Mouse (Mus musculus): ENCODE measurements around the gene Gdpgp1.

Gdpgp1 gene

DNA sequence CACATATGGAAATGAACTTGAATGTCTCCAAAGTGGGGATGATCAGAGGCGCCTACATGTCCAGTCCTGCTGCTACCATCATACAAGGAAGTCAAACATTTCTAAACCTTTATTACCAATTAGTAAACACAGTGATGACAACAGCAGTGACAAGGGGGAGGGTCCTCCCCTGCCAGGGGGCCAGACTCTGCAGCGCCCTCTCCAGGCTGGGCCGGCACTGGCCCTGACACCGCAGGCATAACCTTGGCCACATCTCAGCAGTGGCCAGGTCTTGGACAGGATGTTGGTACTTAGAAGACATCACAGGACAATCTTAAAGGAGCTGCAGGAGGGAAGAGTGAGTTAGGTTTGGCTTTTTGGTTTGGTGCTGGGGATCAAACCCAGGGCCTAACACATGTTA is 5.6 kb upstream of the Gdpgp1 start:
- DNase-seq: no peak

DNA sequence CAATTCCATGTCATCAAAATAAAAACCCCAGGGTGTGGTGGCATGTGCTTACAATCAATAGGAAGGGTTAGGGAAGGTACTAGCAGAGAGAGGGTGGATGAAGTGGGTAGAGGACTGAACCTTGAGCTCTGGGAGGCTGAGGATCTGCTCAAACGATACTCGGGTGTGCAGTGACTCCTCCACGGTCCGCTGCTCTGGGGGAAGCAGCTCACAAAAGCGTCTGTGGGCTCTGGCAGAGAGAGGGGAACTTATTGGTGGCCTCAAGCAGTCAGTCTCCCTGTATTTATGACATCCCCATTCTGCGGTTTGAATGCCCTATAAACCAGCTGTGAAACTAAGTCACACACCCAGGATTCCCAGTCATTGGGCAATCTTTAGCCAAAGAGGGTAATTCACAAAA is 2.5 kb upstream of the Gdpgp1 start:
- no peak for DNase-seq

- no peak for DNase-seq
These were observed 635 bp upstream of the Gdpgp1 start for GRCm38 (mm10) chr7:80231971-80232488.

GRCm38 (mm10) chr7:80233799-80234198 is 1.1 kb downstream of the Gdpgp1 start:
- DNase-seq: no peak

- DNase-seq: no peak
These were observed 5.9 kb downstream of the Gdpgp1 start for GRCm38 (mm10) chr7:80238542-80238941.

DNA sequence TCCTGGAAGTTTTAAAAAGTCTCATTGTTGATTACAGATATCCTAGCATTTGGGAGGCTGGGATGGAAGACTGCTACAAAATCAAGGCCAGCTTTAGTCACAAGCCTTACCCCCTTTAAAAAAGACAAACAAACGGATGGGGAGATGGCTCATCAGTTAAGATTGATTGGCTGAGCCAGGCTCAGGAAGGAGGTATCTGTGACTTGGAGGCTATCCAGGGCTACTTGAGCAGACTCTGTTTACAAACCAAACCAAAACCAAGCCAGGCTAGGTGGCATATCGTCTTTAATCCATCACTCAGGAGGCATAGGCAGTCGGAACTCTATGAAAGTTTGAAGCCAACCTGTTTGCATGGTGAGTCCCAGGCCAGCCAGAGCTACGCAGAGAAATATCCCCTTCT is 9.0 kb downstream of the Gdpgp1 start:
- DNase-seq: no peak

DNA sequence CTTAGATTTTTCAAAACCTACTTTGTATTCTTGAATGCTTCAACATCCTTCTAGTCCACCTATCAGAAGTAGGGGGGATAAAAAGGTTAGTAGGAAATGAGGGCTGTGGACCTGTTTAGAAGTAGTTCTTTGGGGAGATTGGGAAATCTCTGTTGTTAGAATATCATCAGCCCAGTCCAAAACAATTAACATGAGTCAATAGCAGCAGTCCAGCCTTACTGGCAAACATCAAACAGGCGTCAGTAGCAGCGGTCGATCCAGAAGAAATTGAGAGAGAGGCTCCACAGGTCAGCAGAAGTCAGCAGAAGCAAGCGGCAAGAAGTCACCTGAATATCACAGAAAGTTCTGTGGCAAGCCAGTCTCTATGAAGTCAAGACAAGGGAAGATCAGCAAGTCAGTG is 12.2 kb downstream of the Gdpgp1 start:
- DNase-seq: no peak

DNA sequence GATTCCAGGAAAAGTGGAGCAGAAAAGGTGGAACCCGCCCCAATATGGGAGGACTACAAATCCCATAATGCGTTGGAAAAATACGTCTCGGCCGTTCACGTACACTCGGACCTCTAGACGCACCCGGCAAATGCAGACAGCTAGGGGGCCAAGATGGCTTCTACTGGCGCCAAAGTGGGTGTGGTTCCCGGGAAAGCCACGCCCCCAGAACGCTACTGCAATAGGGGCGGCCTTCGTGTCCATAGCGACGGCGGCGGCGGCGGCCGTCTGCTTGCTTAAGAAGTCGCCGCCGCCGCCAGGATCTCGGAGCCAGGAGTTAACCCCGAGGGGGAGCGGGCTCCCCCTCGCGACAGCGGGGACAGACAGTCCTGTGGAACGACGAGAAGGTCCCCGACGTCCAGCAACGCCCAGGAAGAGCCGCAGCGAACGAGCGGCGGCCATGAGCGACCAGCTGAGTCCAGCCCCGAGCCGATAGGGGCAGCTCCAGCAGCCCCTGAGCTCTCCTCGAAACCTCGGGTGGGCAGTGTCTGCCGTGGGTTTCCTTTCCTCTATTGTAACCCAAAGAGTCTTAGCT is 13.6 kb downstream of the Gdpgp1 start, which contains the start of gene Ttll13:
Gene Ttll13 (plus strand): TSS at position 229 of the 574 bp plus-strand sequence.
- peak; percentile 94 for DNase-seq

GRCm38 (mm10) chr7:80246859-80247258 is 14.2 kb downstream of the Gdpgp1 start:
- no peak for DNase-seq

DNA sequence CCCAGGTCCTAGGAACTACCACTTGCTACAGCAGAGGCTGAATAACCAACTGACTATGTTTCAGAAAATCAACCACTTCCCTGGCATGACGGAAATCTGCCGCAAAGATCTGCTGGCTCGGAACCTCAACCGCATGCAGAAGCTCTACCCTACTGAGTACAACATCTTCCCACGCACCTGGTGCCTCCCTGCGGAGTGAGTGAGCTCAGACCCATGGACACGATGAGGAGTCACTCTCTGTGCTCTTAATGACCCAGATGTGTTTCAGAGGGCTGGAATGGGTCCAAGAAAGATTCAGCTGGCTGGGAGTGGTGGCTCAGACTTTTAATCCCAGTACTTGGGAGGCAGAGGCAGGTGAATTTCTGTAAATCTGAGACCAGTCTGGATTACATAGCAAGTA is 19.8 kb downstream of the Gdpgp1 start:
- DNase-seq: no peak

DNA sequence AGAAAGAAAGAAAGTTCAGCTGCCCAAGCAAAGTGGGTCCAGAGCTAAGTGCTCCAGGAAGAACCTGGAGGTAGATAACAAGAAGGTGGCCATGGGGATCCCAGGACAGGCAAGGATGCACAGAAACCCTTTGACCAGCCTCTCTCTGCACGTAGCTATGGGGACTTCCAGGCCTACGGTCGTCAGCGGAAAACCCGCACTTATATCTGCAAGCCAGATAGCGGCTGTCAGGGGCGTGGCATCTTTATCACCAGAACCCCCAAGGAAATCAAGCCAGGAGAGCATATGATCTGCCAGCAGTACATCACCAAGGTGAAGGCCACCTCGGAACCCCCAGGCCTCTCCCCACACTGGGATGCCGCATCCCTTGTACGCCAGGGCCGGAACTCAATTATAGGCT is 20.2 kb downstream of the Gdpgp1 start:
- no peak for DNase-seq

DNA sequence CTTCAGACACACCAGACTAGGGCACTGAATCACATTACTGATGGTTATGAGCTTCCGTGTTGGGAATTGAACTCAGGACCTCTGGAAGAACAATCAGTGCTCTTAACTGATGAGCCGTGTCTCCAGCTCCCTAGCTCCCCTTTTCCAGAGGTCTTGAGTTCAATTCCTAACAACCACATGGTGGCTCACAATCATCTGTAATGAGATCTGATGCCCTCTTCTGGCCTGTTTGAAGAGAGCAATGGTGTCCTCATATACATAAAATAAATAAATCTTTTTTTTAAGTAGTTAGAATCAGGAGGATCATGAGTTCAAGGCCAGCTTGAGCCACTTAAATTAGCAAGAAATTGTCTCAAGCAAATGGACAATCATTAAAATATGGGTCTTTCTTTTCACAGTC is 23.3 kb downstream of the Gdpgp1 start:
- no peak for DNase-seq

- no peak for DNase-seq
These were observed 25.0 kb downstream of the Gdpgp1 start for GRCm38 (mm10) chr7:80257706-80258105.

- DNase-seq: peak; percentile 76
These were observed 28.1 kb downstream of the Gdpgp1 start, which contains the start of gene Ngrn for GRCm38 (mm10) chr7:80260625-80261371. Gene Ngrn (plus strand): TSS chr7:80261215.

GRCm38 (mm10) chr7:80261372-80261990 is 28.8 kb downstream of the Gdpgp1 start:
- DNase-seq: no peak

GRCm38 (mm10) chr7:80264606-80265005 is 31.9 kb downstream of the Gdpgp1 start:
- no peak for DNase-seq

GRCm38 (mm10) chr7:80267764-80268163 is 35.1 kb downstream of the Gdpgp1 start:
- DNase-seq: no peak

DNA sequence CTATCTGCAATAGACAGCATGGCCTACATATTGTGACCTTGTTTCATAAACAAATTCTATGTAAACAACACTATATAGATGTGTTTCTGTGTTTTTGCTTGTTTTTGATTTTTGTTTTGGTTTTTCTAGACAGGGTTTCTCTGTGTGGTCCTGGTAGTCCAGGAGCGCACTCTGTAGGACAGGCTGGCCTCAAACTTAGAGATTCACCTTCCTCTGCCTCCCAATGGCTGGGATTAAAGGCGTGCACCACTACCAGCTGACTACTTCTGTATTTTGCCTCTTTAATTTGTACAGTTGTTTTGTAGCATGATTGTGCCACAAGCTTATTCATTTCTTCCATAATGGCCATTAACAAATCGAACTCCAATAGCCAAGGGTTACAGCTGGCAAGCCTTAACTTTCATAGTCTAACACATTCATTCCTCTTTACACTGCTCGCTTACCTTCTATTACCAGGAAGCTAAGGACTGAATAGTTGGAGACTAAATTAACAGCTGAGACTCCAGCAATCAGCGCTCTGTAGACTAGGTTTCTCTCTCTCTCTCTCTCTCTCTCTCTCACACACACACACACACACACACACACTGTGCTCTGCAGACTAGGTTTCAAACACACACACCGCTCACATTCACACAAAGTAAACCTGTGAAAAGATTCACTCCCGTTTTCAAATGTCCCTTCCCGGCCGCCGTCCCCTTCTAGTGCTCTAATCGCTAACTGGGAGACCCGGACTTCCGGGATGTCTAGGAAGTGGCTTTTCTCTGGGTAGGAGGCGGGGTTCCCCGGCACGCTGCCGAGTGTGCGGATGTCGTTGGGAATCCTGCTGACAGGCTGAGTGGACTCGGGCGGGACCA is 36.5 kb downstream of the Gdpgp1 start, which contains the start of gene Vps33b:
Gene Vps33b (plus strand): TSS at position 753 of the 854 bp plus-strand sequence.
- DNase-seq: peak; percentile 95

DNA sequence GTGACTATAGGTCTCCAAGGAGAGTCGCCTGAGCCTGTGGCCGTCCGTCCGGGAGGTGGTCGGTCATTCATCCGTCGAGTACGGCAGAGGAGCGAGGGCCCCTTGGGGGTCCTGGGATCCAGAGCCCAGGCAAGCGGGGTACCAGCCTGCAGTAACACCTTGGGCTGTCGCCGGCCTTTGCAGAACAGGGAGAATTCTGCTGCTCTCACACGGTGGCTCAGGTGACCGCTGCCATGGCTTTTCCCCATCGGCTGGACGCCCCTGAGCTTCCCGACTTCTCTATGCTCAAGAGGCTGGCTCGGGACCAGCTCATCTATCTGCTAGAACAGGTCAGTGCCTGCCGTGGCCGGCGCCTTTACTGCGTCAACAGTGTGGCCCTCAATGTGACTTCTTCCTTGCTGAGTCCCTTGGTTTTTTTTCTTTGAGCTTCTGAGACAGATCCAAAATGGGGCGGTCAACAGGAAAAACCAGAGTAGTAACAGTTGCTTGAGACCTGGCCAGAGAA is 37.1 kb downstream of the Gdpgp1 start:
- no peak for DNase-seq

DNA sequence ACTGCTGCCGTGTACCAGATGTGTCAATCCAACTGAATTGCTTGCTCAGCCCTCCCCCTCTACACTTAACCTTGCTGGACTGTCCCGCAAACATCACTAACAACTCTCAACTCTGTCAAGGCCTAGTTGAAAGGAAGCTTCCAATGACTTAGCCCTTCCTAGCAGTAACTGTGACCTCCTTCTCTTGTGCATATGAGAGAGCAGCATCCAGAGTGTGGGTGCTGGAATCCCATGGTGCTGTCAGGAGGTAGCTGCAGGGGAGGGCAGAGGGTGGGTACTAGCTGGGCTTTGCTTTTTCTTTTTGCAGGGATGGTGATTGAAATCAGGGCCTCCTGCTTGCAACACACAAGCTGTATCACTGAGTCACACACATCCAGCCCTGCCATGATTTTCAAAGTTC is 40.8 kb downstream of the Gdpgp1 start:
- DNase-seq: no peak

DNA sequence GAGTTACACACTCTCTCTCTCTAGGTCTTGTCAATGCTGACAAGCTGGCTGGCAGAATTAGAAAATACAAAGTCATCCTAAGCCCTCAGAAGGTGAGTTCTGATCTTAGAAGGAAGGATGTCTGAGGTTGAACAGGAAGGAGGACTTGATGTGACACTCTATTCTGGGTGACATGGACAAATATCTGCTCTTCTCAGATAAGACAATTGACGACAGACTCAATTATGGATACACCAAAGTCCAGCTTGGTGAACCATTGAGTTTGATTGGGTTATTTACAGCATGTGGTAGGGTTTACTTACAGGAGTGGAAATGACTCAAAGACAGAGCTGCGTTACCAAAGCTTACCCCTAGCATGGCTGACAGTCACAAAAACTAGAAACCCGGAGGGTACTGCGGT is 43.7 kb downstream of the Gdpgp1 start:
- DNase-seq: no peak

- no peak for DNase-seq
These were observed 47.4 kb downstream of the Gdpgp1 start for GRCm38 (mm10) chr7:80280032-80280431.

DNA sequence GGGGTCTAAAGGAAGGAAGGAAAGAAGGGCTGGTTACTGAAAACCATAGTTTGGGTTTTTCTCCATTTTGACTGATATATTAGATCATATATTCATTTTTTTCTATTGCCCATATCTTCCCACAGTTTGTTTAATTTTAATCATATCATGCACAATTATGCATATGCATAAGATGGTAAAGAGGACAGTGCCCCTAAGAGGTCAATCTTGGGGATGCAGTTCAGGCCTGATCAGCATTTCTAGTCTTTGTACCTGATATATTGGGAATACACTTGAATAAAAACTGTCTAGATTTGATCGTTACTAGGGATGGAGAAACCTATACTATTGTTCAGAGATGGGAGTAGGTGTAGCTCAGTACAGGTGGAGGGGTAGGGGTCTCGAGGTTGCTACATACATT is 48.3 kb downstream of the Gdpgp1 start:
- DNase-seq: no peak

All from cerebellum, adult 8-10 months (tissue).